Mouse (Mus musculus): ENCODE data around the gene Fam129c. TPM values are rescaled to one million over a fixed set of nuclear protein-coding genes. Genes with fewer than 3 reads are reported as not detected.

Gene Fam129c
- total RNA-seq, 2 experiments from 2014 or later: 0.57 to 1.3 TPM

DNA sequence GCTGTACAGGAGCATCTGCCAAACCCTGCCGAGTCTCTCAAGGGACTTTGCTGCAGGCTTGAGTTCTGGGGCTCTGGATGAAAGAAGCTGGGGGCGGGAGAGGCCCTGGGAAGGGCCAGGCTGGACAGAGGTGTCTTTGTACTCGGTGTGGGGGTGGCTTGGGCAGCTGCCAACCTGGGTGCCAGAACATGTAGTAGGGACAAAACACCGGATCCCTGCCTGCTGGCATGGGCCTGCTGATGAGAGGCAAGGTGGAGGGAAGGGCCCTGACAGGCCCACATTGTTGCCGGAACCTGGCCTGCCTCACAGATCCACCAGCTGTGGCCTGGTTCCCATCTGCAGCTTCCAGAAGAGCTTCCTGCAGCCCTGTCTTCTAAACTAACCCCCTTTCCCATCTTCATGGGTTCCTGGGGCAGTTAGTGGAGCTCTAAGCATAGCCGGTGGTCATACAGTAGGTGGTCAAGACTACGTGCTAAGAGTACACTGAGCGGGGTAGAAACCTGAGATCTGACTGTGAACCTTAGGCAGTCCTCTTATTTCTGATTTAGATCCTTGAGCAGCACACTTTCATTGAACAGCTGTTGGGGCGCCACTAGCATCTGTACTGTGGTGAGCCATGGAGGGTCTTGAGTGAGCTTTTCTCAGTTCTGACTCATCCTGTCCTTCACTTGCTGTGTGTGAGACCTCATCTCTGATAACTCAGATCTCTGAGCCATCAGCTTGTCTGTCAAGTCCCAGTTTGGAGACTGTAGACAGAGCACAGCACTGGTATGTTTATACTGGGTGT lies 24.4 kb upstream of the Fam129c start:
- DNase-seq (ENCODE audit: low spot score): no peak

DNA sequence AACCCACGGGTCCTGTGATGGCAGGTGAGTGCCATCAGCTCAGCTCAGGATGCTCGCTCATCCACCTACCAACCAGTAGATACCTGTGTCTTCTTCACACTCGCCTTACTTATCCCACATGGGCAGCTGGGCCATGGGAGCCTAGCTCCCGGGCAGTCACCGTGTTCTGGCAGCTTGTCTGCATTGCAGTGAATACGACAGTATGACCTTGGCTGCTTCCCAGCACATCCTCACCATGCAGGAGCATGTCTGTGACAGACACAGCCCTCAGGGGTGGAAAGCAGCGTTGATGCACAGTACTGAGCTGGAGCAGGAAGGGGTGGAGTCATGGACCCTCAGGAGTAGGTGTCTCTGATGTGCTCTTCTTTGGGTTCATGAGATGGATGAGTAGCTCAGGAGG lies 23.0 kb upstream of the Fam129c start:
- no peak for DNase-seq (ENCODE audit: low spot score)

DNA sequence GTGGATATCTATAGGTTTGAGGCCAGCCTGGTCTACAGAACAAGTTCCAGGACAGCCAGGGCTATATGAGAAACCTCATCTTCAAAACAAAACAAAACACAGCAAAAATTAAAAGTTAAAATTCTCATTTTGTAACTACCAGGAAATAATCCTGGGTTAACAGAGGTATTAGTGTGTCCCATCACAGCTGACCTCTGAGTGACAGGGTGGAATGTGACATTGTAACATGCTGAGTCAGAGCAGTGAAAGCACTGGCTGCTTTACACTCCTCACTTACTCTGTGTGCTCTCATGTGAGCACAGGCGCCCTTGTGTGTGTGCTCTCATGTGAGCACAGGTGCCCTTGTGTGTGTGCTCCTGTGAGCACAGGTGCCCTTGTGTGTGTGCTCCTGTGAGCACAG lies 22.4 kb upstream of the Fam129c start:
- no peak for DNase-seq (ENCODE audit: low spot score)

DNA sequence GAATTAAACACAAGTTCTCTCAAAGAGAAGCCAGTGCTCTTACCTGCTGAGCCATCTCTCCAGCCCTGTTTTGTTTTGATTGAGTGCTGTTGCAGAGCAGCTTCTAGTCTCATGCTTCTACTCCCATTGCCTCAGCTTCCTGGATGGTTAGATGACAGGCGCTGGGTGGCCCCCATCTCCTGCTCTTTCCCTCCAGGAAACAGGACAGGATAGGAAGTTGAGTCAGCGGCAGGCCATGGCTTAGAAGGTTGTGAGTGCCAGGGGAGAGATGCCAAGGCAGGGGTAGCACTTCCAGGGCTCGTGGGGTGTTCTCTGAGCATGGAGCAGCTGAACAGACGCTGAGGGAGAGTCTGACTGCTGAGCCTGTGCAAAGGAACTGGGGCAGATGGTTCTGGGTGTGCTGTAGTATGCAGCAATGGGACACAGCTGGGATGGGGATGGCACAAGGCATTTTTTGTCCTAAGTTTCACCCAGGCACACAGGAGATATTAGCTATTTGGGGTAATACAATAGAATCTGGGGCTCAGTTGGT lies 19.5 kb upstream of the Fam129c start:
- no peak for DNase-seq (ENCODE audit: low spot score)

DNA sequence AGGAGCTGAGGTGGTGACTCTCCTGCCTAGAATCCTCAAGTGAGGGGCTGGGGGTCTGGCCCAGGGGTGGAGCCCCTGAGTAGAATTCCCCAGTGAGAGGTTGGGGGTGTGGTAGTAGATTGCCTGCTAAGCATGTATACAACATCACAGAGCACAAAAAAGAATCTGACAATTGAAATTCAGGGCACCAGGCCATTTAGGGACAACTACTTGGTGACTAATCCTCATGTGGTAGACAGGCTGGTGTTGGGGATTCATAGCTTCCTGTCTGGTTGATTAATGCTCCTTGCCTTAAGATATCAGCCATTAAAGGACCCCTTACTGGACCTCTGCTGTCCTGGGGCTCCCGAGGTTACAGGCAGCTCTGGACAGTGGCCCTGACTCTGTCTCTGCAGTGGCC lies 18.4 kb upstream of the Fam129c start:
- DNase-seq (ENCODE audit: low spot score): no peak

DNA sequence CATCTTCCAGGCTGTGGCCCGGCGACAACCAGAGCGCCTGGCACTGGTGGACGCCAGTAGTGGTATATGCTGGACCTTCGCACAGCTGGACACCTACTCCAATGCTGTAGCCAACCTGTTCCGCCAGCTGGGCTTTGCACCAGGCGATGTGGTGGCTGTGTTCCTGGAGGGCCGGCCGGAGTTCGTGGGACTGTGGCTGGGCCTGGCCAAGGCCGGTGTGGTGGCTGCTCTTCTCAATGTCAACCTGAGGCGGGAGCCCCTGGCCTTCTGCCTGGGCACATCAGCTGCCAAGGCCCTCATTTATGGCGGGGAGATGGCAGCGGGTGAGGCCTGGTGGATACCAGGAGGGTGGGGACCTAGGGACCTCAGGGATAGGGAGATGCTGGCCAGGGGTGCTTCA lies 18.0 kb upstream of the Fam129c start:
- peak; percentile 77 for DNase-seq (ENCODE audit: low spot score)

DNA sequence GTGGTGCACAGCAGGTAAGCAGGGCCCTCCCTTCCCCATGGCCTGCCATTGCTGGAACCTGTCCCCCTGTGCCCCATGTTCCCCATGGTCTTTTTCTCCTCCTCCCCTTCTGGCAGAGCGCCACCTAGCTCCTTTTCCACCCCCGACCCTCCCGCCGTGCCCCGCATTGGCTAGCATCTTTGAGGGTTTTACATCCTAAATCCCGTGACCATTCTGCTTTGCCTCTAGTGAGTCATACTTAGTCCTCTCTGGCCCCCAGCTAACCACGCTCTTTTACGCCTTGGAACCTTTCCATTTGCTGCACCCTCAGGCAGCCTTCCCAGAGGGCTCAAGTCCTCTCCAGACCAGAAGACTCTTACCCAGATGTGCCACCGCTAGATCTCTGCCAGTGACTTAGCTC lies 17.2 kb upstream of the Fam129c start:
- no peak for DNase-seq (ENCODE audit: low spot score)

DNA sequence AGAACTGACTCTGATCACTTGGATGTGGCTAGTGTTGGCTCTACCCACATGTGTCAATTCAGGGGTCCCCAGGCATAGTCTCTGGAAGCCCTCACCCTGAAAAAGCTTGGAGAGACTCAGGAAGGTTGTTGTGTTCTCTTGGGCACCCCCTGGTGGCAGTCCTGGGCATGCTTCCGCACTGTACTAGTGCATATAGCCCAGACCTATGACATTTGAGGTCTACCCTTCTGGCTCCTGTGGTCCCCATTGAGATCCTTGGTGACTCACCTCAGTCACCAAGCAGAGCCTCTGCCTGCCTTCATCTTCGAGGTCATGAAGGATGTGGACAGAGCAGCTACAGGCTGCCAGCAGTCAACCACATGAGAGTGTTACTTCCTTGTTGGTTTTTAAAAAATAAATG lies 10.6 kb upstream of the Fam129c start:
- no peak for DNase-seq (ENCODE audit: low spot score)

DNA sequence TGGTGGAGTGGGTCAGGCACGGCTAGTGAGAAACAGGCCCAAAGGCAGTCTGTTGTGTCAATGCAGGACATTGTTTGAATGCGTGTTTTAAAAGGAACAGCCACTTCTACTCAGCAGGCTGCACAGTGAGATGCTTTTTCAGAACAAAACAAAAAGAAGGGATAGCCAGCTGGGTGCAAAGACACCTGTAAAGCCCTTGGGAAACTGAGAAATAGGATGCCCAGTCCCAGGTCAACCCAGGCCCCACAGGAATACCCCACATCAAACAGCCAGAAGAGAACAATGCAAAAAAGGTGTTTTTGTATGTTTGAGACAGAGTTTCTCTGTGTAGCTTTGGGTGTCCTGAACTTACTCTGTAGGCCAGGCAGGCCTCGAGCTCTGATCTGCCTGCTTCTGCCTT lies 8.7 kb upstream of the Fam129c start:
- no peak for DNase-seq (ENCODE audit: low spot score)

DNA sequence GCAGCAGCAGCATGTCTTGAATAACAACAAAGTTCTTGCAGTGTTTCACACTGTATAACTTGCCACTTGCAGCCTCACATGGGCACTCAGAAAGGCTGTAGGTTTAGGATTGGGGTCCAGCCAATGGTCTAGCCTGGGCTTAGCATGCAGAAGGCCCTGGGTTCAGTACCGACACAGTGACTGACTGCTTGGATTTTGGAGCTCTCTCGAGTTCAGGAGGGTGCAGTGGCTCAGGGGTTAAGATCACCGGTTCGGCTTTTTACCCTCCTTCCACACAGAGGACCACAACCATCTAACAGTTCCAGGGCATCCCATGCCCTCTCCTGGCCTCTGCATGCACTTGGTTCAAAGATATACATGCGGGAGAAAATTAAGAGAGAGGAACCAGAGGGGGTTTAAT lies 6.4 kb upstream of the Fam129c start:
- no peak for DNase-seq (ENCODE audit: low spot score)

DNA sequence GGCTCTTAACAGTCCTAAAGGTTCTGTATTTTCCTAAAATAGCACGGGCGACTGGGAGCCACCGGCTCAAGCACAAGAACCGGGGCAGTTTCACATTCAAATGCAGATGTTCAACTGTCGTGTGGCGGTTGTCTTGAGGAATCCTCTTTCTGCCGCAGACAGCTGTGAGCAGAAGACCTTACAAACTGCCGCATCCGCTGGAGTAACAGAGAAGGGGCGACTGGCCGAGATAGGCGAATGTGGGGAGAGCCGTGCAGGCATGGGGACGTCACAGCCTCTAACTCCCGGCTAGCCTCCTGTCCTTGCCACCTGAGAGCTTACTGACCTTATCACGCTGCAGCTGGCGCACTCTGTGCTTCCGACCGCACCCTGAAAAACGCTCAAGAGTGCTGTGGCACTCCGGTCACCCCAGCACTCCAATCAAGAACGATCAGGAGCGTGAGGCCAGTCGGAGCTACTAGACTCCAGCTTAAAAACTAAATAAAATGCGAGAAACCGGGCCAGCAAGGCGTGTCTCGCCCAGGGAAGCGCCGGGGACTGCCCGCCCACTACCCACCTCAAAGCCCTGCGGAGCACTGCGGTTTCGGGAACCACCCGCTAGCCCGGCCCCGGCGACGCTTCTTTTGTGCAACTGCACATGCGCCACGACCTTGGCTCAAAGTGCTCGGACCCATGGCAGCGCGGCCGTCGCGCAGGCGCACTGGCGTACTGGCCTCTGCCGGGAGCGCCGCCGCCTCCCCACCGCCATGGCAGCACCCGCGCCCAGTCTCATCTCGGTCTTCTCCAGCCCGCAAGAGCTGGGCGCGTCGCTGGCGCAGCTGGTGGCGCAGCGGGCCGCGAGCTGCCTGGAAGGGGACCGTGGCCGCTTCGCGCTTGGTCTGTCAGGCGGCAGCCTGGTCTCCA lies 5.7 kb upstream of the Fam129c start, which contains the start of gene Pgls:
Gene Pgls (plus strand): TSS at position 706 of the 903 bp plus-strand sequence.
- DNase-seq (ENCODE audit: low spot score): peak; percentile 94

DNA sequence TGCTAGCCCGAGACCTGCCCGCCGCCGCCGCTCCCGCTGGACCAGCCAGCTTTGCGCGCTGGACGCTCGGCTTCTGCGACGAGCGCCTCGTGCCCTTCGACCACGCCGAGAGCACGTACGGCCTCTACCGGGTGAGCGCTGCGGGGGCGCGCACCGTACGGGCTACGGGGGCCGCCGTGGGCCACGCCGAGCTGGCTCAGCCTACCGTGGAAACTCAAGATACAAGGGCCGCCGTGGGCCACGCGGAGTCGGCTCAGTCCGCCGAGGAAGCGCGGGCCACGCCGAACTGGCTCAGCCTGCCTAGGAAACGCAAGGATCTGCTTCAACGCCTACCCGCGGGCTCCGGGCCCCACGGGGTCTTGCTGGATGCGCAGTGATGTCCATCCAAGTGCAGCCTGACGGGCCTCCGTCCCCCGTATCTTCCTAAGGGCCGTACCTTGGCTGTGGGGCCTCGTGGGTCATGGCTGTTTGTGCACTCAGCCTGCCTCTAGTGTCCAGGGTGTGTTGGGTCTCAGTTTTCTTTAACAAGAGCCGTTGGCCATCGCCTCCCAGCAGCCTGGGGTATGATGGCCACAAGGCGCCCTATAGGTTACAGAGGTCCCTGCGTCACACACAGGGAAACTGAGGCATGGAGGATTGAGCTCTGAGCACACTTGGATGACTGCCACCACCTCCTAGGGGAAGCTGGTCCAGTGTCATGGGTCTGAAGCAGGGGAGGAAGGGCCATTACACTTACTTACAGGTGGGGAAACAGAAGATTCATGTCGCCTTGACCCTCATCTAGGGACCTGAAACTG lies 4.9 kb upstream of the Fam129c start:
- DNase-seq (ENCODE audit: low spot score): peak; percentile 80

DNA sequence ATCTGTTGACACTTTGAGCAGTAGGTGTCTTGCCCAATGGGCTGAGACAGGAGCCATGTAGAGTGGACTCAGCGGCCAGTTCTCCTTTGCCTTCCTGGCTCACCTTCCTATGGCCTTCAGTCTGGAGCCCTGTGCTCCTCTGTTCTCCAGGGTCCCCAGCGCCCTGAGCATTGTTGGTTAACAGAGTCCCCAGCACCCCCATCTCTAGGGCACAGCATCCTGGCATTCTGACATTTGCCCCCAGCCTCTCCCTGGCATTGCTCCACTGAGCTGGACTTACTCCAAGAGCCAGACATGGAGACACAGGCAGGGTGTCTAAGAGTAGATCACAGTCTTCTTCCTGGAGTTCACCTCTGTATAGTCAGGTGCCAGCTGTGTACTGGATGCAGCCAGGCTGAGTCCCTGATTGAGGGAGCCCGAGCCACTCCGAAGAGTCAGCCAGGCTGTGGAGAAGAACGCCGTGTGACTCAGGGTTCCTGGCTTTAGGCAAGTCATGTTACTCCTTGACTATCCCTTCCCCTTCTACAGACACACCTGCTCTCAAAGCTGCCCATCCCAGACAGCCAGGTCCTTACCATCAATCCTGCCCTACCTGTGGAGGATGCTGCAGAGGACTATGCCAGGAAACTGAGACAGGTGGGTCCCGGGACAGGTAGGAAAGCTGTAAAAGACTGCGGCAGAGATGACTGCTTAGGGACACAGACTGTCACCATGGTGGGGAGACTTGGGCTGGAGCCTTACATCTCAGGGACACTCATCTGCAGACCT lies 3.7 kb upstream of the Fam129c start:
- no peak for DNase-seq (ENCODE audit: low spot score)

DNA sequence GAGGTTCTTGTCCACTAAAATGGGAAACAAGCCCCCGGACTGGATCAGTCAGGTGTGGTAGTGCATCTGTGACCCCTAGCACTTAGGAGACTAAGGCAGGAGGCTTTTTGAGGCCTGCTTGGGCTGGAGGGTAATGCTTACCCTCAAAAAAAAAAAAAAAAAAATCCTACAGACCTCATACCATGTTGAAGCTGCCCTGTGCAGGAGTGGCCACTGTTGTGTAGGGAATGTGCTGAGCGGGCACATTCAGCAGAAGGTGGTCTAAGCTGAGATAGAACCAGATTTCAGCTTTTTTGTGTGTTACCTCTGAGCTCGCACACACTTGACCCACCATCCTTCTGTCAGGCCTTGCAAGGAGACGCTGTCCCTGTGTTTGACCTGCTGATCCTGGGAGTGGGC lies 3.1 kb upstream of the Fam129c start:
- DNase-seq (ENCODE audit: low spot score): no peak

DNA sequence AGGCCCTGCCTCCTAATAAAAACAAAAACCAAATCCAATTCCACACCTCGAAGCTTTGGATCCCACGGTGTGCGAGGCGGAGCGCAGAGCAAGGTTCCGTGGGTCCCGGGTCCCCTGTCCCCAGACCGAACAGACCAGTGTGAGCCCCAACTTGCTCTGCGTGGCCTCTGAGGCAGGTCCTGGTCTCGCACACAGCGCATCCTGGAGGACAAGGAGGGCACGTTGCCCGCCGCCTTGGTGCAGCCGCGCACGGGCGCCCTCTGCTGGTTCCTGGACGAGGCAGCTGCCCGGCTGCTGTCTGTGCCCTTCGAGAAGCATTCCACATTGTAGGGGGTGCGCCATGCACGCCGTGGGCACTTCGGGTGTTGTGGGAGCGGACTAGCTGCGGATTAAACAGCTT lies 1.6 kb upstream of the Fam129c start:
- peak; percentile 86 for DNase-seq (ENCODE audit: low spot score)

DNA sequence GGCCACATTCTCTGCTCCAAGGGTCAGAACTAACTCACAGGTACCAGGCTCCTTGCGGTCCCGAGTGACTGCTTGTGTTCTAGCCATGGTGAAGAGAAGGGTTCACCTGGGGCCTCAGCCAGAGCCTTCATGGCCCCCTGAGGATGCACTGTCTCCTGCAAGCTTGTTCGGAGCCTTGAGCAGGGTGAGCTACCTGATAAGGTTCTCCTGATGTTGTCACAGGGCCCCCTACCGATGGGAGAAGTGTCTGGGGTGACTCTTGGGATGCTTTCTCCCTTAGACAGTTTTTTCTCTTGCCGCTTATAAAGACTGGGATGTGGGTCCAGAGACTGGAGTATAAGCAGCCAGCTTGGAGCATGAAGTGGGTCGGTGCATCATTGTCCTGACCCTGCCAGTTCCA lies 1.1 kb upstream of the Fam129c start:
- DNase-seq (ENCODE audit: low spot score): no peak

DNA sequence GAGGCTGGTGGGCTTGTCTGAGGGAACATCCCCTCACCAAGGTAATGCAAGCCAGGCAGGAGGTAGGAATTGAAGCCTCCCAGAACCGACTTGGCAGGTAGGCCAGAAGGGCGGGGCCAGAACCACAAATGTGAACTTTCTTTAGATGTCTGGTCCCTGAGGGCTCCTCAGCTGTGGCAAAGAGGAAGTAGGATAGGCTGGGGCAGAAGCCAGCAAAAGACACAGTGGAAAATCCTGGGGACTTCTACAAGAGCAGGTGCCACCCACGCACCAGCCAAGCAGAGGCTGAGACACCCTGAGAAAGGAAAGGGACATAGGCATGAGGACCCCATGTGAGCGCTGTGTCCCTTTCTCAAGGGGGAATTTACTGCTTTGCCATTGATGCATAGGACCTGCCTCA lies 650 bp upstream of the Fam129c start:
- DNase-seq (ENCODE audit: low spot score): no peak

DNA sequence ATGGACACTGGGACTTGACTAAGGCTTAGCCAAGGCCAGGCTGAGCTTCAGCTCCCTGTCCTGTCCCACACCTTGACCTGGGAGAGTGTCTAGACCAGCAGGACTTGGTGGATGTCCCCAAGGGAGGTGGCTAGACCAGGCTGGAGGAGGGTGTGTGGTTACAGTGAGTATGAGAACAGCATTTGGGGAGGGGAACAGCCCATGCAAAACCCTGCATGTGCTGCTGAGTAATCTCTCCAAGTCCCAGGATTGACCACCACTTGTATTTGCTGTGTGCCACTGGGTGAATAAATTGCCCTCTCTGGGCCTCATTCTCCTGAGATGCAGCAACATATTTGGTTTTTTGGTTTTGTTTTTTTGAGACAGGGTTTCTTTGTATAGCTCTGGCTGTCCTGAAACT lies 927 bp downstream of the Fam129c start:
- no peak for DNase-seq (ENCODE audit: low spot score)

DNA sequence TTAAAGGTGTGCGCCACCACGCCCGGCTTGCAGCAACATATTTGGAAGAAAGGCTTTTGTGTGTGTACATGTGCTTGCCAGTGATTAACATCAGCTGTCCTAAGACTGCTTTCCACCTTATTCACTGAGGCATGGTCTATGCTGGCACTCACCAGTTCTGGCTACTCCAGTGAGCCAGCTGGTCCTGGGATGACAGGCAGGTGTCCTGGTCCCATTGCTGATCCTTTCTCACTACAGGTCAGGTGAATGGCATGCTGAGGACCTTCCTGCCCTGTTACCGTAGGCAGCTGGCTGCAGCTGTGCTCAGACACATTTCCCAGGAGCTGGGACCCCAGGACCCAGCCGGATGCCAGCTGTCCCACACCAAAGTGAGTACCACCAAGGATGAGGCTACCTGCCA lies 1.4 kb downstream of the Fam129c start:
- no peak for DNase-seq (ENCODE audit: low spot score)

DNA sequence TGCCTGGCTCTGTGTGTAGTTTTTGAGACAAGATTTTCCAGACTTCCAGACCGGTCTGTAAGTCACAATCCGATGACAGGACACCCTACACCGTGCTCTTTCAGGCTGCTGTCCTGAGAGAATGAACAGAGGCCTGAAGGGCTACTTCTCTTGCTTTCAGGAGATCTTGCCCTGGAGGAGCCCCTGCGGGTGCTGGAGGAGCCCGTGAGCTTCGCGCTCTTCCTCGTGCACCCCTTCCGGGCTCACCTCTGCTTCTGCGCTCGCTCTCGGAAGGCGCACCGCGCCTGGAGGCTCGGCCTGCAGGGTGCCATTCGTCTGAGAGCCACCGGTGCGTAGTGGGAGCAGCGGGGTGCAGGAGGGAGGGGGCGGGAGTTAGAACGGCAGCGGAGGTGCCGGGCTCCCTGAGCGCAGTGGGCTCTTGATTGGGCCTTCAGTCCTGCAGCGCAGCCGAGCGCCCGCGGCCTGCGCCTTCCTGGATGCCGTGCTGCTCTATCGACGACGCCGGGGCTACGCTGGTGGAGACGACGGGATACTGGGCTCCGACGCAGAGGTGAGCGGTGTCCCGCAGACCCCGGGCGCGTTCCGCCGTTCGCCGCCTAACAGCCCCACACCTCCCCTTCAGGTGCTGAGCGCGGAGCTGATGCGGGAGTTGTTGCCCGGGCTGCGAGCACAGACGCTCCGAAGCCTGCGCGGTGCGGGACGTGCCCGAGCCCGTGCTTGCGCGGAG lies 4.7 kb downstream of the Fam129c start:
- no peak for DNase-seq (ENCODE audit: low spot score)

Measured in gastrocnemius, adult 18-20 months (tissue).